Mouse (Mus musculus): ENCODE results near the gene Arhgap29.

Arhgap29 gene

GRCm38 (mm10) chr3:122009818-122010217 lies 57.5 kb downstream of the Arhgap29 start:
- in situ Hi-C loops (cut with MboI, MseI), result no loop called here

DNA sequence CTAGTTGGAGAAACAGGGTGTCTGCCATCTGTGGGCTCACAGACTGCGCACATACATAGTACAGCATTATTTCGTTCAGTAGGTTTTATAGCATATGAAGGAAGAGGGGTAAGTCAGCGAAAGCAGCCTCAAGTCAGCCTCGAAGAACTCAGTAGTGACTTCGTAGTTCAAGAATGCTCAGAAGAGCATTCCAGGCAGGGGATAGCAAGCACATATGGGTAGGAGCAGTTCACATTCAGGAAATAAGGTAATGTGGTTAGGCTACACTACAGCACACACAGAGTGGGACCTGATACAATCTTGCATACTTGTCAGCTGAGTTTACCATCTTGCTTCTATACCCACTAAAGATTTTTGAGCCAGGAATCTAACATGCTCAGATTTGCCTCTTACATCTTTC lies 58.0 kb downstream of the Arhgap29 start:
- in situ Hi-C loops (cut with MboI, MseI), result no loop called here

DNA sequence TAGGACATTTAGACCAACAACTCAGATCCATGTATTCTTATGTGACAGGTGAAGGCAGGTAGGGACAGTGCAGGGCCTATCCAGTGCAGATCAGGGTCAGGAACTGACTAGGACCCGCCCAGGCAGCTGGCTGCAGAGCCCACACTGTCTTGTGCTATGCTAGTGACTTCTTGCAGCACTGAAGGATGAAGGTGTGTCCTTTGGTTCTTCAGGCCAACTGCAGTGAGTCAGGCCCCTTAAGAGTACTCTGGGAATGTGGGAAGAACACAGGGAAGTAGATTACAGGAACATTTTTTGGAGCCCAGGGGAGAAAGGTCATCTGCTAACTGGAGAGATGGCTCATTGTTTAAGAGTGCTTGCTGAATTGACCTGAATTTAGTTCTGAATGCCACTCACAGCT lies 60.1 kb downstream of the Arhgap29 start:
- in situ Hi-C loops (cut with MboI, MseI), result no loop called here

DNA sequence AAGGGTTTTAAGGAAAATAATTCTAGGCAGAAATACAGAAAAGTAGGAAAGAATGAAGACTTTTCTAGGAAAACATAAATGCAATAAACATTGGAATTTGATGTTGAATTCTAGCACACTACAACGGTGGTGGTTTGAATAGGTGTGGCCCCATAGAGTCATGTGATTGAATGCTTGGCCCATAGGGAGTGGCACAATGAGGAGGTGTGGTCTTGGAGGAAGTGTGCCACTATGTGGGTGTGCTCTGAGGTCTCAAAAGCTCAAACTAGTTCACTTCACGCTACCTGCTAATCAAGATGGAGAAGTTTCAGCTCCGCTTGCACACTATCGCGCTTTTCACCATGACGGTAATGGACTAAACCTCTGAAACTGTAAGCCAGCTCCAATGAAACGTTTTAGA lies 66.1 kb downstream of the Arhgap29 start:
- in situ Hi-C loops (cut with MboI, MseI), result no loop called here

DNA sequence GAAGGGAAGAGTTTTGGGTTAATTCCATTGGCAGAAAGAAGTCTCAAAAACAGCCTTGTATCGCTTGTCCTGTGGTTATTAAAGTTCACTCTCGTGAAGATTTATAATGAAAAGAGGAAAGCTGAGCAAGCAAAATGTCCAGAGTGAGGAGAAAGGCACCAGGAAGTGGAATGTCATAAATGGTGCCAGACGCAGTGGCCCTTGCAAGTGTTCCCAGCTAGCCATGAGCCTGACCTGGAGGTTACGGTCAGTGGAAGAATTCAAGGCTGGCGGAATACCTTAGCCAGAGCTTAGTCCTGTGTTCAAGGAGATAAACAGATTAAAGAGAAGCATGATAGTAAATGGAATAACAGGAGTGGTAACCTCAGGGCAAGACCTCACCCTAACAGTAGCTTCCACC lies 66.8 kb downstream of the Arhgap29 start:
- in situ Hi-C loops (cut with MboI, MseI), result no loop called here

GRCm38 (mm10) chr3:122021029-122021652 lies 68.8 kb downstream of the Arhgap29 start:
- in situ Hi-C loops (cut with MboI, MseI), result no loop called here

DNA sequence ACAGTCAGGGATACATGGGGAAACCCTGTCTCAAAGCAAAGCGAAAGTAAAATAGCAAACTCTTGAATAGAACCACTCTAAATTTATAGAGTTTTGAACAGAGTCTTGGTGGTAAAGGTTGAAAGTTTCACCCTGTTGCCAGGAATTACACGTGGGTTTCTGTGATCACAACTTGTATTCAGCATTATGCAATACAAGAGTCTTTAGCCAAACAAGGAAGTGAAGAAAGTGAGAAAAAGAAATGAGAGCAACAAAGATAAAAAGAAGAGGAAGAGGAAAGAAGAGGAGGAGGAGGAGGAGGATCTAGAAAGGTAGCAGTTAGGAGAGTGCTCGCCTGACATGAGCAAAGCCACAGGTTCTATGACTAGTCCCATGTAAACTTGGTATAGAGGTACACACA lies 70.0 kb downstream of the Arhgap29 start:
- in situ Hi-C loops (cut with MboI, MseI), result no loop called here

DNA sequence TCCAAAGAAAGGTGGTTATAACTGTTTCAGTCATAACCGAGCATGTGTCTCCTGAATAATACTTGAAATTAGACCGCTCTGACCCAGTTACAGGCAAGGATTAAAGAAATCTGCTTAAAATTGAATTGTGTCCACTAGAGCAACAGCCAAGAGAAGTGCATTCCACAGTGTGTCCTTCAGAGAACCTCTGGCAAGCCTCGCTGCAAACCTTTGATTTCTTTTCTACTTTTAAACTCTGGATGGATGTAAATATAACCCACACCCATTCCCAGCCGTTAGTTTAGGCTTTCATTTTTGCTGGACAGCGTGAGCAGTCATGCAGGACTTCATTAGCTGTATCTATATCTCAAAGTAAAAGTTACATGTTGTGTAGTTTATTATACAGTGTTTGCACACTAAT lies 74.3 kb downstream of the Arhgap29 start:
- in situ Hi-C loops (cut with MboI, MseI), result loop anchor here (25.0 kb wide), 1 partner anchor 1039 kb away; no protein-coding TSS in a partner anchor

DNA sequence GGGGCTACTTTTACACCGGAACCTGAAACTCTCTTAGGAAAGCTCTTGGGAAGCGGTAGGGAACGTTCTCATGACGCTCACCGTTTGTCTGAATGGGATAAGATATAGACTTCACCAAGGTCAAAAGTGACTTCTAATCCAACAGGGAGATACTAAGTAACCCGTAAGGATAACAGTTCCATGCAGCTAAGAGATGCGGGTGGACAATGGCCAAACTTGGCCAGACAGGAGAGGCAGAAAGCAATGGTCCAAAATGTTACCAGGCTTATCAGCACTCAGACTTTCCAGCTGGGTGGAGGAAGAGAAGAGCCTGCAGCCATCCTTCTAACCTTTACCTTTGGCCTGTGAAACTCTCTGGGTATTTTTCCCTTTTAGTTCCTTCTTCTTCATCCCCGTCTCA lies 75.4 kb downstream of the Arhgap29 start:
- in situ Hi-C loops (cut with MboI, MseI), result loop anchor here (25.0 kb wide), 1 partner anchor 1040 kb away; no protein-coding TSS in a partner anchor

- in situ Hi-C loops (cut with MboI, MseI), result loop anchor here (25.0 kb wide), 1 partner anchor 1046 kb away; no protein-coding TSS in a partner anchor
Observed at GRCm38 (mm10) chr3:122033248-122033837, 81.0 kb downstream of the Arhgap29 start.

- in situ Hi-C loops (cut with MboI, MseI), result loop anchor here (25.0 kb wide), 1 partner anchor 1047 kb away; no protein-coding TSS in a partner anchor
Observed at GRCm38 (mm10) chr3:122034240-122034639, 81.9 kb downstream of the Arhgap29 start.

DNA sequence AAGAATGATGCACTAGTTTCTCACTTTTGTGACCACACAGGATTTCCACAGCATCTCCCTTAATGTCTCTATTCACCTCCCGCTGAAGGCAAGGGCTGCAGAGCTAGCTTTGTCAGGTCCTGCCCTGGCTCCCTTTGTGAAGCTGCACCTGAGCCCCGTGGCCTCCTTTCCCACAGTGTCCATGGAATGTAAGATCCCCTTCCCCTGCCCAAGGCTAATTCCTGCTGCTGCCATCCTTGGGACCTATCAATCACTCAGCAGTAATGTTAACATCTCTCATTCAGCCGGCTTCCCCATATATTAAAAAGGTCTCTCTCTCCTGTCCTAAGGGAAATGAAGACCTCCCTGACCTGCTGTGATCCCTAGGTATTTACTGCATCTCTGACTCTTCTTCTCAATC lies 82.8 kb downstream of the Arhgap29 start:
- in situ Hi-C loops (cut with MboI, MseI), result loop anchor here (25.0 kb wide), 1 partner anchor 1048 kb away; no protein-coding TSS in a partner anchor

DNA sequence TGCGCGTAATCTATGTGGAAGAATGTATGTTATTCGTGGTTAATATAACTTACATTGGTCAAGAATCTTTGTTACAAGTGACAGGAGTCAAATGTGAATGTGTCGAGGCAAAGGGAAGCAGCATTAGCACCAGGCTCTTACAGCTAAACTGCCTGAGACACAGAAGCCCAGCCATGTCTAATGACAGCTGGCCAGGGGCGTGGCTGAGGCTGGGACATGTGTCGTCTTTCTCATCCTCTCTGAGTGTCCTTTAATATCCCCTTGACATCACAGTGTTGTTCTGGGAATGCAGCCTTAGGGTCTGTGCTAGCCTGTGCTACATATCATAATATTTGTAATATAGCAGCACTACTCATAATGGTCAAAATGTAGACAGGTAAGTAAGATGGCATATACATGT lies 88.2 kb downstream of the Arhgap29 start:
- in situ Hi-C loops (cut with MboI, MseI), result loop anchor here (25.0 kb wide), 1 partner anchor 1053 kb away; no protein-coding TSS in a partner anchor

GRCm38 (mm10) chr3:122043102-122043501 lies 90.8 kb downstream of the Arhgap29 start:
- in situ Hi-C loops (cut with MboI, MseI), result loop anchor here (25.0 kb wide), 1 partner anchor 1056 kb away; no protein-coding TSS in a partner anchor

GRCm38 (mm10) chr3:122043799-122044547 lies 91.6 kb downstream of the Arhgap29 start, which contains the start of gene Abca4:
Abca4 (plus strand) TSS chr3:122044443.
- in situ Hi-C loops (cut with MboI, MseI), result loop anchor here (25.0 kb wide), 1 partner anchor 1057 kb away; no protein-coding TSS in a partner anchor

- in situ Hi-C loops (cut with MboI, MseI), result loop anchor here (25.0 kb wide), 1 partner anchor 1059 kb away; no protein-coding TSS in a partner anchor
Observed at GRCm38 (mm10) chr3:122046187-122046620, 93.9 kb downstream of the Arhgap29 start.

- in situ Hi-C loops (cut with MboI, MseI), result loop anchor here (25.0 kb wide), 1 partner anchor 1060 kb away; no protein-coding TSS in a partner anchor
Observed at GRCm38 (mm10) chr3:122047402-122047801, 95.1 kb downstream of the Arhgap29 start.

- in situ Hi-C loops (cut with MboI, MseI), result loop anchor here (25.0 kb wide), 1 partner anchor 1061 kb away; no protein-coding TSS in a partner anchor
Observed at GRCm38 (mm10) chr3:122047921-122048861, 95.8 kb downstream of the Arhgap29 start.

- in situ Hi-C loops (cut with MboI, MseI), result loop anchor here (25.0 kb wide), 1 partner anchor 1062 kb away; no protein-coding TSS in a partner anchor
Observed at GRCm38 (mm10) chr3:122049158-122049557, 96.8 kb downstream of the Arhgap29 start.

DNA sequence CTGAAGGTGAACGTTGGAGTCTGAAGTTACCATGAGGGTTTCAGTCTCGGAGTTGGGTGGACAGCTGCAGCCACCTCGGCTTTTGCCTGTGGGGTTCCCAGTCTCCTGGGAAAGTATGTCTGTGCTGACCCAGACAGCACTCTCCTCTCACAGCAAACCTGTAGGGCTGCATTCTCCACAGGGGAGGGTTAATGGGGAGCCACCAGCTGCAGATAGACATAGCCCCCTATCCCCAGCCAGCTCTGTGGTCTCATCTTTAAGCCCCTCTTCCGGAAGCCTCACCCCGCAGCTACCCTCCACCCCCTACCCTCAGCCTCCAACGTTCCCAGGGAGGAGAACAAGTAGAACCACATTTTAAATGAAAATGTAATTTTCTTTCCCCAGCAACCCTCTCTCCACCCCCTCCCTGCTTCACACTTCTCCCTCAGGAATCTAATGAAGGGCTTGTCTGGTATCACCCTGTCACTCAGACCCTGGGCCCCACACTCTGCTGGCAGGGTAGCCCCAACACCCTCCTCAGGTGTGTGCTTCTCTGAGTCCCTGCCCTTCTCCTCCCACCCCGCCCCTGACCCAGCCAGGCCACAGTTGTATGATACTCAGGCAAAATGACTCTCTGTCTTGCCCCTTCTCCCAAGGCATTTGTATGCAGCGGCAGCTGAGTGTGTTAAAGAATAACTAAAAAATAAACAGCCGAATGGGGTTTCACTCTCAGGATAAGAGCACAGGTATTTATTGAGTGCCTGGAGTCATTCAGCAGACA lies 106.3 kb downstream of the Arhgap29 start:
- in situ Hi-C loops (cut with MboI, MseI), result no loop called here

All from T-helper 1 cell (primary cell).